Mouse (Mus musculus) intestine, embryonic 14.5 days (tissue): ENCODE results near the gene Axl. TPM values are rescaled to one million over a fixed set of nuclear protein-coding genes. Genes with fewer than 3 reads are reported as not detected.
A peak's percentile ranks its signal among the peaks of the same experiment; 100 is the strongest.

Experiments
- ATAC-seq: fragments of 200-750 bp; cut with Nextera tagmentation; replicated peaks from 2 replicates; pipeline ENCODE4 v1.8.0; 2017; ENCODE audit warnings: low read depth, moderate number of reproducible peaks, moderate TSS enrichment, moderate library complexity; ENCODE audit not compliant: low FRiP score, low TSS enrichment
- DNase-seq: peaks from one replicate; pipeline ENCODE4 v3.0.0-alpha.2; 2018; ENCODE audit warnings: low spot score
- H3K27ac ChIP-seq: fragments of 300-500 bp; sonication (generic); 2 replicates; pipeline ENCODE4 v1.5.1; 2014; ENCODE audit warnings: low read depth, mild to moderate bottlenecking, control low read depth
- H3K27me3 ChIP-seq: fragments of 300-500 bp; sonication (generic); replicated peaks from 2 replicates; pipeline ENCODE4 v1.6.1; 2014; ENCODE audit warnings: low read length, control low read depth; ENCODE audit not compliant: control insufficient read depth, insufficient read depth
- H3K36me3 ChIP-seq: fragments of 300-500 bp; sonication (generic); 2 replicates; pipeline ENCODE4 v1.6.1; 2014; ENCODE audit warnings: low read length, control low read depth; ENCODE audit not compliant: control insufficient read depth, insufficient read depth
- H3K4me1 ChIP-seq: fragments of 300-500 bp; sonication (generic); replicated peaks from 2 replicates; pipeline ENCODE4 v1.6.1; 2014; ENCODE audit warnings: low read length, control low read depth, mixed read lengths; ENCODE audit not compliant: control insufficient read depth, insufficient read depth
- H3K4me2 ChIP-seq: fragments of 300-500 bp; sonication (generic); 2 replicates; pipeline ENCODE4 v1.6.1; 2014; ENCODE audit warnings: low read length
- H3K4me3 ChIP-seq: fragments of 300-500 bp; sonication (generic); 2 replicates; pipeline ENCODE4 v1.5.1; 2014; ENCODE audit warnings: low read depth, low read length, control low read depth, mixed read lengths
- H3K9ac ChIP-seq: fragments of 300-500 bp; sonication (generic); 2 replicates; pipeline ENCODE4 v1.6.1; 2014; ENCODE audit warnings: mild to moderate bottlenecking, low read length
- H3K9me3 ChIP-seq: fragments of 300-500 bp; sonication (generic); 2 replicates; pipeline ENCODE4 v1.6.1; 2016; ENCODE audit warnings: low read length, control low read depth; ENCODE audit not compliant: control insufficient read depth
- WGBS: fragments of 180-500 bp; shearing (Covaris S2); extraction: QIAGEN DNeasy Blood & Tissue Kit; methylation state at CpG from one replicate; pipeline ENCODE4 v1.1.7; 2014; 5-methylcytosine and 5-hydroxymethylcytosine counted together
- polyA plus RNA-seq: library from polyadenylated mRNA; unstranded; fragments of >200 nt; fragmentation: Nextera tagmentation; extraction: Ambion mirVana; gene quantifications from 2 replicates; pipeline ENCODE4 v1.2.1, GENCODE M21; 2014

Axl gene
- polyA plus RNA-seq: 71.1 and 73.5 TPM in 2 replicates

GRCm38 (mm10) chr7:25788220-25789128 lies at the start of gene Axl:
Axl (minus strand) TSS chr7:25788705.
- peak within 1 kb of the TSS; percentile 76 for H3K27ac ChIP-seq
- H3K4me3 ChIP-seq: peak within 1 kb of the TSS; percentile 65
- H3K27me3 ChIP-seq: no peaks in the 10 kb centered on the region
- H3K4me2 ChIP-seq: peak within 1 kb of the TSS; percentile 64
- H3K9ac ChIP-seq: peak within 1 kb of the TSS; percentile 55
- DNase-seq (peak; percentile 92), ATAC-seq (peak; percentile 90)
- 0% methylated on average over 24 of the region's 30 CpGs for WGBS
- no peaks in the 10 kb centered on the region for H3K9me3 ChIP-seq
- H3K36me3 ChIP-seq: peaks cover 13% of the 10 kb centered on the region; the same call in 1 of the 2 replicates
- H3K4me1 ChIP-seq: peaks cover 20% of the 10 kb centered on the region

GRCm38 (mm10) chr7:25835188-25835891 lies 46.8 kb upstream of the Axl start:
- peak overlapping the region; percentile 66 for H3K27ac ChIP-seq
- DNase-seq (no peak), ATAC-seq (0 out of 2 replicates have a peak, but pooled peaks have one; percentile 14)
- WGBS: 41% methylated on average over 10 of the region's 10 CpGs
- no peak overlapping the region for H3K4me2 ChIP-seq
- H3K36me3 ChIP-seq: no peaks in the 10 kb centered on the region
- peaks cover 4% of the 10 kb centered on the region for H3K4me1 ChIP-seq
- H3K9me3 ChIP-seq: no peaks in the 10 kb centered on the region
- H3K9ac ChIP-seq: no peak overlapping the region
- H3K27me3 ChIP-seq: no peaks in the 10 kb centered on the region
- no peak overlapping the region for H3K4me3 ChIP-seq

DNA sequence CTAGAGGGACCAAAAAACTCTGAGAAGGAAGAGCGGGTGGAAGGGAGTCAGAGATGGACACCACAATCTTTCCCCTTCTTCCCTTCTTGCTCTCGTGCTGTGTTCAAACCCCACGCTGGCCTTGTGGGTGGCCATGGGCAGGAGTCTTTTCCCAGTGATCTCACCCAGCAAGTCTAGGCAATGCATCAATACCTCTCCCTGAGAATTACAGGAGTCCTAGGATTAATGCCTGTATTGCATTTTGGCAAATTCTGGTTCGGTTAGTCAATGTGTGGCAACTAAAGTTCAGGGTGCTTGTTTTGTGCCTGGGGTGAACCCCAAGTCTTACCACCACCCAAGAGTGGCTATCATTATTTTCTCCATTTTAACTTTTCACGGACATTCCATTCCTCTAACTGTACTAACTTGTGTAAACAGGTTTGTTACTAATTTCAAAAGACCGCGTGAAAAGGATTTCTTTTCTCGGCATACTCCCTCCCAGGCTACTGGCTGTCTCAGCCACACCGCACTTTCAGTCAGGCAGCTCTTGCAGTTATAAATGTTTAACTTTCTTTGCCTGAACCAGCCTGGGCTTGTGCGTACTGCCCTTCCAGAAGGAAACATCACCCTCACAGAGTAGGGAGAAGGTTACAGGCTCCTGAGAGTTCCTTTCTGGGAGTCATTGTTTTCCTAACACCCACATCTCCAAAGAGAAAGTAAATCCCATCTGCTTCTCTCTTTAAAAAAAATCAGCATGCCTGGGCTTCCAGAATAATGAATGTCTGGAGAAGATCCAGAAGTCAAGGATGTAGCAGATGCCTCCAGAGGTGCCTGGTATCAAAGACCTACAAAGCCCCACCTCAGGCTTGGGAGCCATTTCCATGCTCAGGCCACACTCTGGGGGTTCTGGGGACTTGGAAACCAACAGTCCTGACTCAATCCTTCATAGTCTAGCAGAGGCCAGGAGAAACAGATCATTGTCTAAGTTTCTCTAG lies 43.3 kb upstream of the Axl start:
- no peaks in the 10 kb centered on the region for H3K36me3 ChIP-seq
- DNase-seq (no peak), ATAC-seq (peak; percentile 10; the same call in 1 of the 2 replicates)
- WGBS: 53% methylated on average over 10 of the region's 10 CpGs
- H3K4me2 ChIP-seq: peak overlapping the region; percentile 22; the same call in 1 of the 2 replicates
- no peak overlapping the region for H3K4me3 ChIP-seq
- H3K27ac ChIP-seq: peak overlapping the region; percentile 47
- H3K27me3 ChIP-seq: no peaks in the 10 kb centered on the region
- no peaks in the 10 kb centered on the region for H3K9me3 ChIP-seq
- H3K4me1 ChIP-seq: peaks cover 4% of the 10 kb centered on the region
- 0 out of 2 replicates have a peak overlapping the region, but pooled peaks have one; percentile 11 for H3K9ac ChIP-seq

DNA sequence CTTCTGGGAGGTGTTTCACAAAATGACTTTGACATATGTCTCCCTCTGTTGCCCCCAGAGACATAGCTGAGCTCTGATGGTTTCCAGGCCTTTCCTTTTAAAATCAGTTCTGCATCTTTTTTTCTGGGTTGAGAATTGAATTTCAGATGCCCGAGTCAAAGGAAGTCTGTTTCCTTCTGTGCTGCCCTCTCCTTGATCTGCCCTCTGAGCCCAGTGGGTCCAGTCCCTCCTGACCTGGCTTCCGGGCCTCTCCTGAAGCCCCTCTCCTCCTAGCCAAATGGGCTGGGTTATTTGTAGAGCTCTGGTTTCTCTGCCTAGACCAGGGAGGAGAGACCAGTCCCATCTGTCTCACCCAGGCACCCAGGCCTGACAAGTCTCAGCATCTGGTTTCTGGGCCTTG lies 41.7 kb upstream of the Axl start:
- DNase-seq: no peak
- ATAC-seq: no peak
- H3K27ac ChIP-seq: no peak overlapping the region
- WGBS: 28% methylated on average over 2 of the region's 2 CpGs
- no peaks in the 10 kb centered on the region for H3K27me3 ChIP-seq
- H3K36me3 ChIP-seq: no peaks in the 10 kb centered on the region
- no peak overlapping the region for H3K4me2 ChIP-seq
- H3K9ac ChIP-seq: no peak overlapping the region
- H3K9me3 ChIP-seq: no peaks in the 10 kb centered on the region
- no peak overlapping the region for H3K4me3 ChIP-seq
- H3K4me1 ChIP-seq: peaks cover 4% of the 10 kb centered on the region

DNA sequence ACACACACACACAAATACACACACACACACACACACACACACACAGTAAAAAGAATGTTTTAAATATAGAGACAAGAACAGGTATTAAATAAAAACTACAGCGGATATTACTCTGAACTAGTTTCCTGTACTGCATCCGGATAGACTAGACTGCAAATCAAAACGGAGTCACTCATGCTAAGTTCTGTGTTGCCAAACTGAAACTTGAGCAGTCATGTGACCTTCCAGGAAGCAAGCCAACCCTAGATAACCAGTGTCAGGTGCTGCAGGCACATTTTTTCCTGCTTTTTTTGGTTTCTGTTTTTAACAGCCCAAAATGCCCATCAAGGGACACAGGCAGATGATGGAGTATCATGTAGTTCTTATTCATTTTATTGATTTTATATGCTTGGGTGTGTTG lies 38.7 kb upstream of the Axl start:
- Histone ChIP-seq H3K9me3 (no peaks in the 10 kb centered on the region), H3K9ac (no peak overlapping the region), H3K36me3 (no peaks in the 10 kb centered on the region), H3K4me2 (no peak overlapping the region), H3K27me3 (no peaks in the 10 kb centered on the region), H3K4me3 (no peak overlapping the region), H3K4me1 (peaks cover 4% of the 10 kb centered on the region), H3K27ac (no peak overlapping the region)
- 40% methylated on average over 3 of the region's 3 CpGs for WGBS
- DNase-seq (no peak), ATAC-seq (0 out of 2 replicates have a peak, but pooled peaks have one; percentile 46)

GRCm38 (mm10) chr7:25826029-25826428 lies 37.5 kb upstream of the Axl start:
- ATAC-seq: no peak
- no peak overlapping the region for H3K4me3 ChIP-seq
- WGBS: 63% methylated on average over 6 of the region's 6 CpGs

GRCm38 (mm10) chr7:25825043-25825442 lies 36.5 kb upstream of the Axl start:
- no peak overlapping the region for H3K4me2 ChIP-seq
- peak; percentile 71; the same call in 1 of the 2 replicates for ATAC-seq
- H3K9me3 ChIP-seq: no peaks in the 10 kb centered on the region
- no peaks in the 10 kb centered on the region for H3K36me3 ChIP-seq
- H3K27me3 ChIP-seq: no peaks in the 10 kb centered on the region
- H3K4me3 ChIP-seq: no peak overlapping the region
- WGBS: 51% methylated on average over 9 of the region's 9 CpGs
- no peak for DNase-seq
- no peaks in the 10 kb centered on the region; the same call in 1 of the 2 replicates for H3K4me1 ChIP-seq
- H3K9ac ChIP-seq: no peak overlapping the region
- H3K27ac ChIP-seq: no peak overlapping the region

More at GRCm38 (mm10) chr7:25826029-25826428, 37.5 kb upstream of the Axl start:
- Histone ChIP-seq H3K9me3 (no peaks in the 10 kb centered on the region), H3K27me3 (no peaks in the 10 kb centered on the region), H3K4me2 (no peak overlapping the region), H3K9ac (no peak overlapping the region), H3K36me3 (no peaks in the 10 kb centered on the region), H3K27ac (no peak overlapping the region), H3K4me1 (no peaks in the 10 kb centered on the region; the same call in 1 of the 2 replicates)
- no peak for DNase-seq
